Mouse (Mus musculus) spleen, adult 18-20 months (tissue): ENCODE measurements at regions not wholly inside any gene's neighbourhood (a gene's known extent, or its start where the extent isn't known, plus 50 kb on each side); places are given as distances from the start of the nearest gene placed in this dataset.

Experiments used
- DNase-seq, 2 experiments: peaks; one replicate each; pipeline ENCODE4 v3.0.0; 2022; ENCODE audit warnings: mixed read lengths in 2 of 2

DNA sequence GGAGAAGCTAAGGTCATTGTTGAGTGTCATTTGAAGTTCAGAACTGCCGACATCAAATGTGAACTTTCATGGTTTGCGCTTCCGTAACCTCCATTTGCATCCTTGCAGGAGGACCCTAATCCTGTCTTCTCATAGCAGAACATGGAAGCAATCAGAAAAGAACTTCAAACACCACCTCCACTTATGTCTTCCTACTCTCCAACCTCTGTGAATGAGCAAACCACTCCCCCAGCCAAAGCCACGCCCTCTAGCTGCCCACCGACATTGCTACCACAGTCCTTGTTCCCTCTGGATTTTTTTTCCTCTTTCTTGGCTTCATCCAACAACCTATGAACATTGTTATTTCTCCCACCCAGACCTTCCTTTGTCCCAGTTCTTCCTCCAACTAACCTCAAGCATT lies 149.9 kb downstream of the Kdr start:
- DNase-seq = no peak

DNA sequence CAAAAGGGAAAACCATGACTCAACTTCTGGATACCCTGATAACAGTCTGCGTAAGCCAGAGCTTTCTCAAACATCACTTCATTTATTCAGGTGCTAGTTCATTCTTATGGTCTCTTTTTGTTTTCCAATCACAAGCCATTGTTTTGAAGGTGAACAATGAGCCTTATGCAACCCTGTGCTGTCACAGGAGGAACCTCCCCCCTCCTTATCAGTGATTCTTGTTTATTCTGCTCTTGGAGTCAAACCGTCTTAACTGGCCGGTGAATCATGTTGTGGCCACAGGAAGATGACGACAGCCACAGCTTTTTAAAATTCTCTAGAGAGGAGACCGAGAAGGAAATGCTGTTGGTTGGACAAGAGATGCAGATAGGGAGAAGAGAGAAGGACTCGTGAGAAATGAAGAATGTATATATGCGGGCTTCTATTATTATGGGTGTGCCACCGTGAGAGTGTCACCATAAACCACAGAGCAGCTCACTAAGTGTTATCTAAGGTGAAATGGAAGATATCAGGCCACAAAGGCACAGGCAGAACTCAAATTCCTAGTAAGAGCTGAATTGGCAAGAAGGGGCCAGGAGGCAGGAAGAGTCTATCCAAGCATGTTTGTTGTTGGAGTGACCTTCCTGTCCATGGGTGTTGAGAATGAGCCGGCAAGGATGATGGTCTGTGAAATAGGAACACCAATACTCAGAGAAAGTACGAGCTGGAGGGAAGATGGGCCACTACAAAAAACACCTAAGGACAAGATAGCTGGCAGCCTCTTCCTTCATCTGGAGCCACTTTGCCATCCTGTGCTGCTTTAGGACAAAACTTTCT lies 151.8 kb downstream of the Kdr start:
- DNase-seq = no peak

GRCm38 (mm10) chr5:75825576-75825975 lies 152.7 kb downstream of the Kdr start:
- no peak for DNase-seq

GRCm38 (mm10) chr5:75824660-75825059 lies 153.6 kb downstream of the Kdr start:
- no peak for DNase-seq

- no peak for DNase-seq
These were observed 154.6 kb downstream of the Kdr start for GRCm38 (mm10) chr5:75823646-75824045.

GRCm38 (mm10) chr5:75817396-75817795 lies 160.9 kb downstream of the Kdr start:
- DNase-seq = no peak

DNA sequence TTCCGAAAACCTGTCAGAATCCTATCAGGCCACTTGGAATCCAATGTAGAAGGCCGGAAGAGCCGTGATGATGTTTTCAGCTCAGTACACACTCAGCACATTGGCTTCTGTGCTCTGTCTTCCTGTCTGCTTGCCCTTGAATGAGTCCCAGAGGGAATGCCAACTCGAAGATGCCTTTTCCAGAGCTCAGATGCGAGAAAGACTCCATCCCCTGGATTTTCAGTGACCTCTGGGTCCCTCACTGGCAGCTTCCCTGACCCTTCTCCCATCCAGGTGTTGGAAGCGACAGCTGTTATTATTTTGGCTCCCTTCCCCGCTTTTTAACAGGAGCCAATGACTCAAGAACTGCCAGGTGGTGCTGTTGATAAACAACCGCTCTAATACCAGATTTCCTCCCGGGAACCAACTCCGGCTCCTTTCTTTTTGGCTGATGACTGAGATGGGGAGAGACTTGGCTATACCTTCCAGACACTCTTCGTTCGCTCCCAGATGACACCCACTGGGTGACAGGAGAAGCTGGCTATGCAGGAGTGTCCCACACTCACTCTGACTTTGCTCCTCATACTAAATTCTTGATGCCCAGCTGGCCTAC lies 163.8 kb downstream of the Kdr start:
- DNase-seq = no peak

GRCm38 (mm10) chr5:75812686-75813085 lies 165.6 kb downstream of the Kdr start:
- DNase-seq = no peak

GRCm38 (mm10) chr5:75808551-75809332 lies 169.5 kb downstream of the Kdr start:
- peak in 1 of 2 experiments; percentile 13 for DNase-seq

- DNase-seq = no peak
These were observed 173.2 kb downstream of the Kdr start for GRCm38 (mm10) chr5:75805011-75805410.

DNA sequence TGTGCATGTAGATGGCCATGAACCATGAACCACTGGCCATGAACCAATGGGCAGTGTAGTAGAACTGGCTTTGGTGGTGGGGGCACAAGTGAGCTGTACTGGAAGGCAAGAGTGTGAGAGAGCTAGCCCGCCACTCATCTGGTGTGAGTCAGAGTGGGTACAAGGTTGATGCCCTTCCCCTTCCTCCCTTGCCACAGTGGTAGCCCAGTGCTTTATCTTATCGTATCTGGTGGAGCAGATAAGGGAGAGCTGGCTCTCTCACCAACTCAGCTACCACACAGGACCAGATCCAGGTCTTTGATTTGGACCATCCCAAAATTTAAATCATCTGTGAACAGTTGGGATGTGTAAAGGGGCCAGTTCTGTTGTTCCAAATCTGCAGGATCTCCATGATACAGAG lies 173.9 kb downstream of the Kdr start:
- DNase-seq = no peak

DNA sequence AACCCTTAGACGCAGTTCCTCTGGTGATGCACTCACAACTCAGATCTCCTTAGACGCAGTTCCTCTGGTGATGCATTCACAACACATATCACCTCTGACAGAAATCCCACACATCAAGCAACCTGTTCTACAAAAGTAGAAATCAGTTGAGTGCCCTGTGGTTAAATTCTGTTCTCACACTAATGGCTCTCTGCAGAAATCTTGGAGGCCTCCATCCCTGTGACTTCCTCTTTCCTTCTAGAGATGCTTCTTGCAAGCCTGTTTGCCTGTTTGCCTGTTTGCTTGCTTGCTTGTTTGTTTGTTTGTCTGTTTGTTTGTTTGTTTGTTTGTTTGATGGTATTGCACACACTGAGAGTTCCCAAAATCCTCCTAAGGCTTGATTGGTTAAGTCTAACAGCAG lies 175.2 kb downstream of the Kdr start:
- DNase-seq = no peak

- DNase-seq = no peak
These were observed 177.9 kb downstream of the Kdr start for GRCm38 (mm10) chr5:75800040-75800989.

- DNase-seq = no peak
These were observed 178.6 kb downstream of the Kdr start for GRCm38 (mm10) chr5:75799627-75800026.

- DNase-seq = no peak
These were observed 185.1 kb downstream of the Kdr start for GRCm38 (mm10) chr5:75793184-75793583.

DNA sequence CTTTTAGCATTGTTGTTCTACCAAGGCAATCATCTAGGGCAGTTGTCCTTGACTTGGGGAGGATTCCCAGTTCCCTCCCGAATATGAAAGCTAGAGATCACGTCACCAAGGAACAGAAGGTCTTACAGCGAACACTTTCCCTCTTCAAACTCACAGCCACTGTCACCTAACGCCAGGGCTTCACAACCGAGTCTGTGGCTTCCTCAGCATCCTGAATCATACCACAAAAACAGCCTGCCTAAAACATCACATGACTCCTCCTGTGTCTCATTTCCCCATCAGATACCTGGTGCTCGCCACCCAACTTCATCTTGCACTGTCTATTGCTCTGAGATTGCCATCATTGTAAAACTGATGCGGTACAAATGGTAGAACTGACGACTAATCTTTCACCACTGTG lies 186.5 kb downstream of the Kdr start:
- no peak for DNase-seq

DNA sequence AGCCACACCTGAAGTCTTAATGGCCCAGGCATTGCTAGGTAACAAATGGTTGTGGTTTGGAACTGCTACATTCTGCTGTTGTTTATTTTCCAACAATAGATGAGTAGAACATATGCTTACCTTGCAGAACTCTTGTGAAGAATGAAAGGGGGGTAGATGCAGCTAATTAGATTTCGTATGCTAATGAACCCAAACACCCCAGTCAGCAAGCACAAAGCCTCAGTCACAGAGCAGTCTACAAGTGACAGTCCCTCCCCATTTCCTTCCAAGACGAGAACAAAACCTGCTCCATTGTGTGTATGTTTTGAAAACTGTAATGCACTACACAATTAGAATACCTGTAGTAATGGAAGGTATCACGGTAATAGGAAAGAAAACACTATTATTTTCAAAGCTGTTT lies 190.2 kb downstream of the Kdr start:
- no peak for DNase-seq

GRCm38 (mm10) chr5:75786196-75786595 lies 192.1 kb downstream of the Kdr start:
- no peak for DNase-seq

- DNase-seq = no peak
These were observed 193.2 kb downstream of the Kdr start for GRCm38 (mm10) chr5:75784998-75785593.

- no peak for DNase-seq
These were observed 195.9 kb downstream of the Kit start for GRCm38 (mm10) chr5:75770592-75770991.

DNA sequence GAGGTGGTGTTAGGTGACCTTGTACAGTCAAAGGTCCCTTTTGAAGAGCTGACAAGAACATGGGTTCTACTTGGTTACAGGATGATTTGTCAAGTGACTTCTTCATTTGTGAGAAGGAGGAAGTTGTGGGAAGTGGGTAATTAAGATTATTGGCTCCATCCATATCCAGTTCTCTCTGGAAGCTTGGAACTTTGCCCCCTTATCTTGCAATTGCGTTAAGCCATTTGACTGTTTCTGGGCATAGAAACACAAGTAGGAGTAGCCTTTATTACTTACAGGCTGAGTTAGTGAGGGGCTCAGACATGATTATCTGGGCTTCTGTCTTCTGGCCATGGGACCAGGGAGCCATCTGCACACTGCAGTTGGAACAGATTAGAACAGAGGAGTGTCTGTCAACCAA lies 192.5 kb downstream of the Kit start:
- no peak for DNase-seq

GRCm38 (mm10) chr5:75762374-75762773 lies 187.7 kb downstream of the Kit start:
- no peak for DNase-seq
